Mouse (Mus musculus) urinary bladder, postnatal 4 days (tissue): Measurements from ENCODE around the gene Il34.

Experiments used
- DNase-seq, 2 experiments: peaks; one replicate each; pipeline ENCODE4 v3.0.0; 2021 to 2022; ENCODE audit warnings: low spot score in 2 of 2

Gene Il34

DNA sequence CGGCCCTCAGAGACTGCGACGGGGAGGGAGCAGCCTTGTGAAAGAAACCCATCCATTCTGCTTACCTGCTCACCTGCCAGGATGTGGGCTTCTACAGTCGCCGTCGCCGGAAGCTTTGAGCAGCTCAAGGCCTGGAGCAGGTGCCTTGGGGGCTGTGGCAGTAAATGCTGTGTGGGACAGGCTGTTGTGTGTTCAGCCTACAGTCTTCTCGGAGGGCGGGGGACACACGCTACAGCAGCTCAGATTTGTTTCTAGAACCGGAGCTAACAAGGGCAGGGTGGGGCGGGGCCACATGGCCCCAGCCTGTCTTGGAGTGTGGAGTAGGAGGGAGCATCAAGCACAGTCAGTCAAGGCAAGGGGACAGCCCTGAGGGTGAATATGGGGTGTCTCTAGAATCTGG, at the start of gene Il34:
Gene Il34, minus strand, starts transcription at position 256 of the 400 bp plus-strand sequence.
- no peak for DNase-seq

DNA sequence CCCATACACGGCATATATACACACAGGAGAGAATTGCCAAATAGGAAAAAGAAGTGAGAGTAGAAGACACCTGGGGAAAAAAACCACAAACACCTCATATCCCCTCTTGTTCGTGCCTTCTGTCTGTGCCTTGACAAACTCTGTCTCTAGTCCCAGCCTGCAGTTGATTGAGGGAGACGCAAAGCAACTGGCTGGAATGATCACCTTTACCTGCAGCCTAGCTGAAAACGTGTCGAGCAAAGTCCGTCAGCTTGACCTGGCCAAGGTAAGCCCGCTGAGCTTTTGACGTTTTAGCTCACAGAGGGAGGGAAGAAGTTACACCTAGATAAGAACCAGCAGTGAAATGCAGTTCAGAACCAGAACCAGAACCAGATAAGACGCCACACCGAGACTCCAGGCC, 45.5 kb upstream of the Il34 start:
- DNase-seq: no peak

DNA sequence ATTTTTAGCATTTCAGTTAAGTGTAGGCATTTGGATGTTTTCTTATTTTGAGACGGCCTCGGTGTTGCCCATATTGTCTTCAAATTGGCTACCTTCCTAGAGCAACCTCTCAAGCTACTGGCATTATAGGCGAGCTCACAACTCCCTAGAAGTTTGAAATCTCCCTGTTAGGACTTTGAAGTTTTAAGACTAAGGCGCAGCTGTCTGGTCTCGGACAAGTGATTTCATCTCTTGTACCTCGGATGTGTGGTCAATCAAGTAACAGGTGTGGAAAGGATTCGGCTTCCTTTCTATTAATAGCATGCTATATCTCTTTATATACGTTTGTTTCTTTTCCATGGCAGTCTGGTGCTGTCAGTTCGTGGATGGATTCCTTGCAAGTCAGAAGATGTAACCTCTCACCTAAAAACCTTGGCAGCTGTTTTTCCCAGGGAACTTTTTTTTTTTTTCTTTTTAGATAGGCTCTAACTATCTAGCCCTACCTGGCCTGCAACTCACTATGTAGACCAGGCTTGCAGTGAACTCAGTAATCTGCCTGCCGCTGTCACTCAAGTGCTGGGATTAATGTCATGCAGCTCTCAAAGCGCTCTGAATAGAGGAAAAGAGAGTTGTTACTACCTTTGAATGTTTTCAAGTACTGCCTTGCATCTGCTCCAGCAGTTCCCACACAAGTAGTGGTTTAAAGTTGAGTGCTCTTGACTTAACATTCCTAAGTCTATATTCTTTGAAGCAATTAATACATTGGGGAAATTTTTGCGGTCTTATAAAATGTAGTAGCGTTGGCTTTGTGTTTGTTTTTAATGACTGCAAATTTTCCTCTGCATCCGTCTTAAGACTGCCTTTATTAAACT, 42.1 kb upstream of the Il34 start:
- DNase-seq: no peak

DNA sequence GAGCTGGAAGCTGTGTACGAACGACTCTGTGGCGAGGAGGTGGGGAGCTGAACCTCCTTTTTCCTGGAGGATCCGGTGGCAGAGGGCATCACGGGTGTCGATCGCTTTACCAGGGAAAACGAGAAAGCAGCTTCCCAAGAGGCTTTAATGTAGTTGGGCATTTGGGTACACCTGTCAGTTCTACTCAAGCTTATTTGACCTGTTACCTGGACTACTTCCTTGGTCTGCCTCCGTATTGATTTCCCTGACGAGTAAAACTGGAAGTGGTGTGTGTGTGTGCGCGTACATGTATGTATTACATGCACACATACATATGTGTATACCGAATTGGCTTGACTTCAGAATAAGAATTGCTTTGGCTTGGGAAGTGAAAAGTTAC, 41.4 kb upstream of the Il34 start:
- DNase-seq: no peak

GRCm38 (mm10) chr8:110846405-110847170, 40.9 kb upstream of the Il34 start, which contains the start of the genes Cog4 and Sf3b3:
Gene Cog4 (plus strand): TSS chr8:110846600.
Gene Sf3b3 (minus strand): TSS chr8:110846787.
- DNase-seq: peak; percentile 78 to 82

GRCm38 (mm10) chr8:110845821-110846404, 40.2 kb upstream of the Il34 start:
- no peak for DNase-seq

DNA sequence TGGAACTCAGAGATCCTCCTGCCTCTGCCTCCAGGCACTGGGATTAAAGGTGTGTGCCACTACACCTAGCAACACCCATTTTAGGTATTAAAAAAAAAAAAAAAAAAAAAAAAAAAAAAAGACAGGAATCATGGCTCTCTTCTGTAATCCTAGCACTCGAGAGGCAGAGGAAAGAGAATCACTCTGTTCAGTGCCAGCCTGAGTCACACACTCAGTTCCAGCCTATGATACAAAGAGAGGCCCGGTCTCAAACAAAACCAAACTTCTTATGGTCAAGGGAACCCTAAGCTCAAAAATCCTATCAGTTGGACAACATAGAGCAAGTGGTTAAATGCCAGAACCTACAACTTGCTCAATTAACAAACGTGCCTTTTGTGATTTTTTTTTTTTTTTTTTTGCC, 39.2 kb upstream of the Il34 start:
- no peak for DNase-seq

- DNase-seq: no peak
Measured at GRCm38 (mm10) chr8:110843207-110843606, 37.5 kb upstream of the Il34 start.

DNA sequence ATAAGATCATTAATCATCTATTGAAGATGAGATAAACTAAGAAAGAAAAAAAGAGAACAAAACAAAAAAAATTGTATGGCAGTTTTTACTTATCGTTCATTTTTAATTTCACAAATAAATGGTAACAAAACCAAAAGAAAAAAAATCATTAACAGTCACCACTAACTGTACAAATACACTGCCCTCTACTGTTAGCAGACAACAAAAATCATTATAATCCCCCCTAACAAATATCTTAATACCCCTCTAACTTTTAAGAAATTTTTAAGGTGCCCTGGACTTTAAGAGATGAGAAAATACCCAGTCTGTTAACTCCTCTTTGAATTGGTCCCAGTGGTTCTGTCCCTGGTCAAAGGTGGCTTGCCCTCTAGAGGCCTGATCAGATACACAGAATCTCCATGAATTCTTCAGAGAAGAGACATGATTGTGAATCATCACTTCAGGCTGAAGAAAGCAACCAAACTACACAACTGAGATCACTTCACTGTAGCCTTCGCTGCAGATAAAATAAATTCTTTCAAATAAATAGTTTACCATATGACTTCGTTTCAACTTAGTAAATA, 36.4 kb upstream of the Il34 start:
- DNase-seq: no peak

GRCm38 (mm10) chr8:110831956-110832355, 26.2 kb upstream of the Il34 start:
- DNase-seq: no peak

- no peak for DNase-seq
Measured at GRCm38 (mm10) chr8:110828511-110828910, 22.8 kb upstream of the Il34 start.

- no peak for DNase-seq
Measured at GRCm38 (mm10) chr8:110824861-110825260, 19.1 kb upstream of the Il34 start.

DNA sequence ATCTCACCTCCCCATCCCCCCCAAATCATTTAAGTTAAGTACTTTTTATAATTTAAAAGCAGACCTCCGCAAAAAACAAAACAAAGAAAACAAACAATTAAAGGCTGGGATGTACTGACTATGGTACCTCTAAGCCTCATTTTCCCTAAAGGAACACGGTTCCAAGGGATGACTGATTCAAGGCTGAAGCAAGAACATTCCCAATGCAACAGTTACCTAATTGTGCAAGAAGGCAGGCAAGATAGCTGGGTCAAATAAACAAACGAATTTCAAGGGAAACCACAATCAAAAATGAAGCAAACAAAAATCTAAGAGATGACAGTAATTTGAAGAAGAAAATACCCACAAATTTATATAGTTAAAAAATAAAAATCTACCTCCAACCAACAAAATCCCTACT, 16.2 kb upstream of the Il34 start:
- DNase-seq: no peak

DNA sequence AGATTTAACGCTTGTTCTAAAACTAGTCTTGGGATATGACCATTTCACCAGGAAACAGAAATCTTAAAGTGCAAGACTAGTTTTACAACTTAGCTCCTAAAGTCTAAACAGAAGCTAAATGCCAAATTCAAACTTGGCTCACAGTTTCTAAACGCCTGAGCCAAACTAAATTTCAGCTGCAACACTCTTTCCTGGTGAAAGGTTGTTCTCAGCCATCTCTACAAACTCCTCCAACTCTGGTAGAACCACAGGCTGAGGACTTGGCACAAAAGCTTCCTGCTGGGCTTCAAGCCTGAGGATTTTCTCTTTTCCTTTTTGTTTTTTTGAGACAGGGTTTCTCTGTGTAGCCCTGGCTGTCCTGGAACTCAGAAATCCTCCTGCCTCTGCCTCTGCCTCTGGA, 14.5 kb upstream of the Il34 start:
- DNase-seq: no peak

DNA sequence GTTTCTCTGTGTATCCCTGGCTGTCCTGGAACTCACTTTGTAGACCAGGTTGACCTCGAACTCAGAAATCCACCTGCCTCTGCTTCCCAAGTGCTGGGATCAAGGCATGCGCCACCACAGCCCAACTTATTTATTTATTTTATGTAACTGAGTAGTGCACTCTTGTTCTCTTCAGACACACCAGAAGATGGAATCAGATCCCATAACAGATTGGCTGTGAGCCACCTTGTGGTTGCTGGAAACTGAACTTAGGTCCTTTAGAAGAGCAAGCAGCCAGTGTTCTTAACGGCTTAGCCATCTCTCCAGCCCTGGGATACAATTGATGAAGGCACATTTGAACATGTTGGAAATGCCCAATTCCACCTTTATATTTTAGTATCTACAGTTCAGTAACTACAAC, 12.9 kb upstream of the Il34 start:
- DNase-seq: no peak

DNA sequence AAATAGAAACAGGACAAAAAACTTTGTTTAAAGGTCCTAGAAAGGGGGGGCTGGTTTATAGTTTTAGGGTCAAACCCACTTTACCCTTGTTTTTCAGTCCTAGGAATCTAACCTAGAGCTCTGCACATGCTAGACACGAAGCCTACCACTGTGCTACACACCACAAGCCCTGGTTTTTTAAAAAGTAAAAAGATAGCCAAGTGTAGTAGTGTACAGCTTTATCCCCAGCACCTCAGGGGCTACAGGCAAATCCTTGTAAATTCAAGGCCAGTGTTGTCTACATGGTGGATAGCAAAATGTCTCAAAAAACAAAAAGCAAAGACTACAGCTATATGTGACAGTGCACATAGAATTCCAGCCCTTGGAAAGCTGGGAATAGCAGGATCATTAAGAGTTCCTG, 11.3 kb upstream of the Il34 start:
- no peak for DNase-seq

GRCm38 (mm10) chr8:110815308-110815707, 9.6 kb upstream of the Il34 start:
- DNase-seq: no peak

DNA sequence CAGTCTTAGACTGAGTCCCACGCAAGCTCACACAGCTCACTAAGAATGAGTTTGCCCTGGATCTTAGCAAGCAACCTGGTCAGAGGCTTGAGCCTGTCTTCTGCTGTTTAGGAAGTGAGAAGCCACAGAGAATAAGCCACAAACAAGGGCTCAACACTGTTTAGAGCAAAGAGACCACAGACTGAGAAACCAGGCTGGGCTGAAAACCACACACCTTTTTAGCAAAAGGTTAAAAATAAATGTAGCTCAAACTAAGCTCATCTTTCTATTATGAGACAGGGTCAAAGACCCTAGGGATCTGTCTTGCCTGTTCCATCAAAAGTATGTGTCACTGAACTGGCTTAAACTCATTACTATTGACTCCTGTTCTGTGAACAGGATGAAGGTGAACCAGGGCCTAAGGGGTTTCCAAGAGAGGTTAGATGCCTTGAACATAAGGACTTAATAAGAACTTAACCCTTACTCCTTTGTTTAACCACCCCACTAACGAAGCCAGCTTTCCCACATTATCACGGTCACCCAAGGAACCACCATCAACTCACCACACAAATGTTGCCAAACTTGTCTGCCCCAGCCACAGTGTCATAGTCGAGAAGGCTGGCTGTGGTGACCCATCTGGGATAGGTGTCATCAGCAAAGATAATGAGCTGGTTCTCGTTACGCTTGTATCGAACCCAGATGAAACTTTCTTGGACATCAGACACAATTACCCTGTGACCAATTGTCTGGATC, 7.5 kb upstream of the Il34 start:
- DNase-seq: no peak

- no peak for DNase-seq
Measured at GRCm38 (mm10) chr8:110812349-110813080, 6.8 kb upstream of the Il34 start.

DNA sequence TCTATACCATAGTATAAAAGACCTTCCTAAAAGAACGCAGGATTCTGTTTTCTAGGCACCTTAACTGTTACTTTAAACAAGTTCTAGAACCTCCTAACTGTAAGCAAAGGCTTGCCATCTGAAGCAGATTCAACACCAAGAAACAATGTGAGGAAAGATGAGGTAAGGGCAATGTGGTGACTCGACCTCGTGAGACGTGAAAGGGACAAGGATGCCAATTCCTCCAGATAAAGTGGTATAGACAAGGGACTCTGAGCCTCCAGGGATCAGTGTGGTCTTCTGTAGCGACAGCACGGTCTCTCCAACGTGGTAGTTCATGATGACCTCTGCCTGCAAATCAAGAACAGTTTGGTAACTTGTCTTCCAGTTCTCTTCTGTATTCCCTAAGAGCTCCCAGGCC, 6.1 kb upstream of the Il34 start:
- no peak for DNase-seq

DNA sequence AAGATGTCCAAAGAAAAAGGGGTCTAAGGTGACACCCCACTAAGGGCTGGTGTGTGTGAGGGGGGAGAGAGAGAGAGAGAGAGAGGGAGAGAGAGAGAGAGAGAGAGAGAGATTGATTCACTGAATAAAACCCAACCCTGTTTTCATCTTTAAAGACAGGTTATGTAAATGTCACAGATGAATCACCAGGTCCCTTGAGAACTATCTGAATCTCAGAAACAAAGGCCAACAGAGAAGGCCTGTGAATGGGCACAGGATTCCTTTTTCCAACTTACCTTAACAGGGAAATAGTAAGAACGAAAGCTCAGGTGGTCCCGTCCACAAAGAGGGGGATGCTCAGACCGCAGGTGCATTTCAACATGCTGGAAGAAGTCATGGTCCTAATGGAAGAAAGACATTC, 5.4 kb upstream of the Il34 start:
- no peak for DNase-seq
